Mouse (Mus musculus): ENCODE results near the gene Rassf3.

DNA sequence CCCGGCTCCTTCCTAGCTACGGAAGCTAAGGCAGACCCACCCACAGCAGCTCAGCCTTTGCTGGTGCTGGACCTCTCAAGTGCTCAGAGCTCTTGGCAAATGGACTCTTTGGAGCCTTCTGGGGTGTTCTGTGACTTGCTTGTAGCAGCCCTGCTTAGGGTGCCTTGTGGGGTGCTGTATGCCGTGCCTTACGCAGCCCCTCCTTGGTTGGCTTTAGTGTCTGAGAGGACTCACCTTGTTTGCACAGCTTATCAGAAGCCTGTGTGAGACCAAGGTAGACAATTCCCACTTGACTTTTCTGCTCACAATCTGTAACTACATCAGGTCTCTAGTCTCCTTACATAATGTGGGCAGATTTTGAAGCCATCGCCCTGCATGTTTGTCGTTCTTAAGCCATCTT, 90.5 kb downstream of the Rassf3 start:
- no peak for TF ChIP-seq CTCF (IDR thresholded peaks at IDR 0.05; ENCODE audit: low read depth)
- TF ChIP-seq EP300 (IDR thresholded peaks at IDR 0.05; ENCODE audit: low read depth): no peak
